ENCODE assay signal across 9 mouse cellular contexts in the genomic region with DNA sequence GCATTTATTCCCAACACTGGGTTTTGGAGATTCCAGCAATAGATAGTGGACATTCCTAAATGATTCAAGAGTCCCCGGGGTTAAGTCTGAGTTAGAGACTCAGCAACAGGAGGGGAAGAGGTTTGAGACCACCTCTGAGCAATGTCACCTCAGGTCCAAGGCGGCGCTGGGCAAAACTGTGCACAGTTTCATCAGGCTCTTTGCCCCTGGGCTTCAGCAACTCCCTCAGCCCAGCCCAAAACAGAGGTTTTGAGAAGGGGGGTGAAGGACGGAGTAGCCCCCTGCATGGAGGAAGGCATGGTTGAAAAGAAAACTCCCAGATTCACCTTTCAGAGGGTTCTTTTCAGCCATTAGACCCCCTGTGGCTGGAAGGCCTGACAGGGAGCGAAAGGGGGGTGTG. TPM values are rescaled to one million over a fixed set of nuclear protein-coding genes. Genes with fewer than 3 reads are reported as not detected.
A peak's percentile ranks its signal among the peaks of the same experiment; 100 is the strongest.
DNase-seq lines count a peak whose midpoint lies in the region; ATAC-seq lines count a peak whose summit lies in the region.
"Had no signal": no experiment of that assay in that cellular context is flagged by ENCODE, and none has a peak within 500 bp of the region (broad histone marks: within the 10 kb centered on the region; RNA-seq: fewer than 3 reads in every experiment).

No protein-coding gene starts in this region.

- no peaks in the 10 kb centered on the region for H3K9me3 ChIP-seq in embryonic facial prominence, embryonic 10.5 days
- no peaks in the 10 kb centered on the region for H3K9me3 ChIP-seq in hindbrain, embryonic 15.5 days
- H3K9me3 ChIP-seq in midbrain, embryonic 14.5 days (ENCODE audit: control insufficient read depth, low read length) = no peaks in the 10 kb centered on the region

- H3K4me2 ChIP-seq in hindbrain, embryonic 15.5 days = peak overlapping the region; percentile 73
- H3K4me2 ChIP-seq in midbrain, embryonic 14.5 days (ENCODE audit: low read length) = peak overlapping the region; percentile 85

- peaks cover 29% of the 10 kb centered on the region for H3K4me1 ChIP-seq in embryonic facial prominence, embryonic 10.5 days
- H3K4me1 ChIP-seq in hindbrain, embryonic 15.5 days (replicated peaks) = peaks cover 26% of the 10 kb centered on the region
- H3K4me1 ChIP-seq in midbrain, embryonic 14.5 days (ENCODE audit: control insufficient read depth, insufficient read depth, low read length) = peaks cover 7% of the 10 kb centered on the region

- peak overlapping the region; percentile 78 for H3K4me3 ChIP-seq in embryonic facial prominence, embryonic 10.5 days
- H3K4me3 ChIP-seq in hindbrain, embryonic 15.5 days = peak overlapping the region; percentile 67
- peak overlapping the region; percentile 67 for H3K4me3 ChIP-seq in midbrain, embryonic 14.5 days (replicated peaks; ENCODE audit: low read depth, low read length)

- peaks cover 77% of the 10 kb centered on the region for H3K36me3 ChIP-seq in embryonic facial prominence, embryonic 10.5 days (replicated peaks)
- peaks cover 42% of the 10 kb centered on the region for H3K36me3 ChIP-seq in hindbrain, embryonic 15.5 days
- peaks cover 64% of the 10 kb centered on the region for H3K36me3 ChIP-seq in midbrain, embryonic 14.5 days (ENCODE audit: control insufficient read depth, insufficient read depth, low read length)

- peak overlapping the region; percentile 83 for H3K27ac ChIP-seq in embryonic facial prominence, embryonic 10.5 days (replicated peaks)
- H3K27ac ChIP-seq in hindbrain, embryonic 15.5 days (replicated peaks) = no peak overlapping the region
- H3K27ac ChIP-seq in midbrain, embryonic 14.5 days (replicated peaks; ENCODE audit: low read depth, low read length) = no peak overlapping the region

- ATAC-seq in hindbrain, embryonic 15.5 days (ENCODE audit: low FRiP score, low read depth) = no peak
- ATAC-seq in midbrain, embryonic 14.5 days (ENCODE audit: low FRiP score, low TSS enrichment) = no peak
- ATAC-seq in megakaryocyte-erythroid progenitor cell, adult 5-6 weeks (replicated peaks; ENCODE audit: low FRiP score, low TSS enrichment, poor library complexity, severe bottlenecking) = no peak

- no peak overlapping the region for H3K9ac ChIP-seq in hindbrain, embryonic 15.5 days
- peak overlapping the region; percentile 63; the same call in 1 of the 2 replicates for H3K9ac ChIP-seq in midbrain, embryonic 14.5 days (replicated peaks; ENCODE audit: low read length)

- DNase-seq in kidney, adult 11 months = peak; percentile 1
- DNase-seq in kidney, postnatal 36 days = no peak
- no peak for DNase-seq in embryonic facial prominence, embryonic 10.5 days (ENCODE audit: low spot score)
- DNase-seq in midbrain, embryonic 14.5 days = no peak
- DNase-seq in ovary, postnatal 10 days (ENCODE audit: low spot score) = no peak
- no peak for DNase-seq in thymus, postnatal 14 days
- DNase-seq: thymus, postnatal 4 days had no signal

- 56% methylated on average over 5 of the region's 5 CpGs for WGBS in embryonic facial prominence, embryonic 10.5 days
- WGBS in hindbrain, embryonic 15.5 days = 60% methylated on average over 5 of the region's 5 CpGs
- 55% methylated on average over 5 of the region's 5 CpGs for WGBS in midbrain, embryonic 14.5 days

- no peaks in the 10 kb centered on the region for H3K27me3 ChIP-seq in embryonic facial prominence, embryonic 10.5 days (replicated peaks; ENCODE audit: low read depth, poor library complexity, severe bottlenecking)
- H3K27me3 ChIP-seq in hindbrain, embryonic 15.5 days = no peaks in the 10 kb centered on the region
- no peaks in the 10 kb centered on the region for H3K27me3 ChIP-seq in midbrain, embryonic 14.5 days (ENCODE audit: control insufficient read depth, insufficient read depth, low read length)

RNA-seq across cellular contexts. Expression of a gene that starts 1.3 kb away (rescaled TPM):
- 52.0 and 57.5 TPM in 2 replicates for polyA plus RNA-seq in embryonic facial prominence, embryonic 10.5 days (2016; fragmentation: Nextera tagmentation; extraction: Ambion mirVana)
- 44.2 and 53.6 TPM in 2 replicates for polyA plus RNA-seq in hindbrain, embryonic 15.5 days (2015; fragmentation: Nextera tagmentation; extraction: Ambion mirVana)
- polyA plus RNA-seq in midbrain, embryonic 14.5 days (2014; fragmentation: Nextera tagmentation; extraction: Ambion mirVana) = 43.2 and 46.8 TPM in 2 replicates
- total RNA-seq in megakaryocyte-erythroid progenitor cell, adult 5-6 weeks (2014; fragmentation: Nextera tagmentation) = 114 and 123 TPM in 2 replicates
- total RNA-seq in megakaryocyte-erythroid progenitor cell, adult 5-6 weeks (2017) = 18.1 and 29.5 TPM in 2 replicates

RNA-seq across cellular contexts. Expression of a gene that starts 8.1 kb away (rescaled TPM):
- polyA plus RNA-seq in embryonic facial prominence, embryonic 10.5 days (2016; fragmentation: Nextera tagmentation; extraction: Ambion mirVana) = 106 and 107 TPM in 2 replicates
- 99.8 and 106 TPM in 2 replicates for polyA plus RNA-seq in hindbrain, embryonic 15.5 days (2015; fragmentation: Nextera tagmentation; extraction: Ambion mirVana)
- polyA plus RNA-seq in midbrain, embryonic 14.5 days (2014; fragmentation: Nextera tagmentation; extraction: Ambion mirVana) = 92.6 and 98.9 TPM in 2 replicates
- total RNA-seq in megakaryocyte-erythroid progenitor cell, adult 5-6 weeks (2014; fragmentation: Nextera tagmentation) = 44.1 and 50.1 TPM in 2 replicates
- total RNA-seq in megakaryocyte-erythroid progenitor cell, adult 5-6 weeks (2017) = 16.9 and 33.0 TPM in 2 replicates

RNA-seq across cellular contexts. Expression of a gene that starts 9.6 kb away (rescaled TPM):
- polyA plus RNA-seq in embryonic facial prominence, embryonic 10.5 days (2016; fragmentation: Nextera tagmentation; extraction: Ambion mirVana) = 68.7 and 70.8 TPM in 2 replicates
- 105 and 107 TPM in 2 replicates for polyA plus RNA-seq in hindbrain, embryonic 15.5 days (2015; fragmentation: Nextera tagmentation; extraction: Ambion mirVana)
- 101 and 105 TPM in 2 replicates for polyA plus RNA-seq in midbrain, embryonic 14.5 days (2014; fragmentation: Nextera tagmentation; extraction: Ambion mirVana)
- total RNA-seq in megakaryocyte-erythroid progenitor cell, adult 5-6 weeks (2014; fragmentation: Nextera tagmentation) = 34.5 and 55.7 TPM in 2 replicates
- total RNA-seq in megakaryocyte-erythroid progenitor cell, adult 5-6 weeks (2017) = 15.2 and 24.0 TPM in 2 replicates

RNA-seq across cellular contexts. Expression of a gene that starts 15.1 kb away (rescaled TPM):
- 100 and 105 TPM in 2 replicates for polyA plus RNA-seq in embryonic facial prominence, embryonic 10.5 days (2016; fragmentation: Nextera tagmentation; extraction: Ambion mirVana)
- polyA plus RNA-seq in hindbrain, embryonic 15.5 days (2015; fragmentation: Nextera tagmentation; extraction: Ambion mirVana) = 109 and 110 TPM in 2 replicates
- polyA plus RNA-seq in midbrain, embryonic 14.5 days (2014; fragmentation: Nextera tagmentation; extraction: Ambion mirVana) = 120 and 132 TPM in 2 replicates
- total RNA-seq in megakaryocyte-erythroid progenitor cell, adult 5-6 weeks (2014; fragmentation: Nextera tagmentation) = 74.8 and 83.3 TPM in 2 replicates
- total RNA-seq in megakaryocyte-erythroid progenitor cell, adult 5-6 weeks (2017) = 65.6 and 72.6 TPM in 2 replicates

RNA-seq across cellular contexts. Expression of a gene that starts 28.5 kb away (rescaled TPM):
- 269 and 279 TPM in 2 replicates for polyA plus RNA-seq in embryonic facial prominence, embryonic 10.5 days (2016; fragmentation: Nextera tagmentation; extraction: Ambion mirVana)
- 233 and 245 TPM in 2 replicates for polyA plus RNA-seq in hindbrain, embryonic 15.5 days (2015; fragmentation: Nextera tagmentation; extraction: Ambion mirVana)
- polyA plus RNA-seq in midbrain, embryonic 14.5 days (2014; fragmentation: Nextera tagmentation; extraction: Ambion mirVana) = 185 and 220 TPM in 2 replicates
- total RNA-seq in megakaryocyte-erythroid progenitor cell, adult 5-6 weeks (2014; fragmentation: Nextera tagmentation) = 273 and 313 TPM in 2 replicates
- 280 and 331 TPM in 2 replicates for total RNA-seq in megakaryocyte-erythroid progenitor cell, adult 5-6 weeks (2017)
